Mouse (Mus musculus): ENCODE measurements around the gene Gm17545.

Gene Gm17545

GRCm38 (mm10) chr9:22488963-22489362 lies 34.9 kb downstream of the Gm17545 start:
- no peak for DNase-seq (ENCODE audit: low read depth, low spot score)

- DNase-seq (ENCODE audit: low read depth, low spot score) = no peak
Measured at GRCm38 (mm10) chr9:22494203-22494807, 40.2 kb downstream of the Gm17545 start.

GRCm38 (mm10) chr9:22495133-22495532 lies 41.0 kb downstream of the Gm17545 start:
- no peak for DNase-seq (ENCODE audit: low read depth, low spot score)

- no peak for DNase-seq (ENCODE audit: low read depth, low spot score)
Measured at GRCm38 (mm10) chr9:22497021-22497767, 43.1 kb downstream of the Gm17545 start.

GRCm38 (mm10) chr9:22502972-22503371 lies 48.9 kb downstream of the Gm17545 start:
- DNase-seq (ENCODE audit: low read depth, low spot score) = no peak

GRCm38 (mm10) chr9:22503581-22503980 lies 49.5 kb downstream of the Gm17545 start:
- no peak for DNase-seq (ENCODE audit: low read depth, low spot score)

GRCm38 (mm10) chr9:22505574-22505973 lies 51.5 kb downstream of the Gm17545 start:
- DNase-seq (ENCODE audit: low read depth, low spot score) = no peak

Data from retina, adult 2 months (tissue).